16 mouse cellular contexts compared by ENCODE assay signal in genomic region chr13:90005561-90005960, GRCm38 (mm10).
"Had no signal": no experiment of that assay in that cellular context is flagged by ENCODE, and none has a peak within 500 bp of the region (broad histone marks: within the 10 kb centered on the region; RNA-seq: fewer than 3 reads in every experiment).

No protein-coding gene starts in this region.

- DNase-seq: lung, adult 18-20 months; lung, embryonic 14.5 days; lung, postnatal 10 days; lung, postnatal 4 days; retina, postnatal 1 day; right cerebral cortex, adult 18-20 months; right cerebral cortex, postnatal 25 days; right cerebral cortex, postnatal 4 days; spleen, adult 18-20 months; thymus, adult 18-20 months; thymus, postnatal 14 days; thymus, postnatal 36 days had no signal

- H3K9ac ChIP-seq: lung, embryonic 14.5 days; midbrain, embryonic 13.5 days; midbrain, embryonic 15.5 days; neural tube, embryonic 12.5 days had no signal

- H3K36me3 ChIP-seq: midbrain, embryonic 10.5 days; midbrain, embryonic 13.5 days; midbrain, embryonic 15.5 days; neural tube, embryonic 12.5 days had no signal

- H3K4me2 ChIP-seq: lung, embryonic 14.5 days; midbrain, embryonic 13.5 days; midbrain, embryonic 15.5 days; neural tube, embryonic 12.5 days had no signal

- ATAC-seq: midbrain, embryonic 13.5 days; midbrain, embryonic 15.5 days had no signal

- H3K27me3 ChIP-seq: midbrain, embryonic 13.5 days; midbrain, embryonic 15.5 days; neural tube, embryonic 12.5 days had no signal

- H3K27ac ChIP-seq: midbrain, embryonic 10.5 days; midbrain, embryonic 13.5 days; midbrain, embryonic 15.5 days; neural tube, embryonic 12.5 days had no signal

- H3K4me3 ChIP-seq: midbrain, embryonic 10.5 days; midbrain, embryonic 13.5 days; midbrain, embryonic 15.5 days; neural tube, embryonic 12.5 days had no signal

- H3K4me1 ChIP-seq: midbrain, embryonic 10.5 days; midbrain, embryonic 13.5 days; midbrain, embryonic 15.5 days; neural tube, embryonic 12.5 days had no signal

- H3K9me3 ChIP-seq: midbrain, embryonic 10.5 days; midbrain, embryonic 13.5 days; midbrain, embryonic 15.5 days; neural tube, embryonic 12.5 days had no signal
